Mouse (Mus musculus) lung, embryonic 15.5 days (tissue): ENCODE results near the gene Palld. TPM values are rescaled to one million over a fixed set of nuclear protein-coding genes. Genes with fewer than 3 reads are reported as not detected.

ENCODE experiments used
- ATAC-seq: fragments of 200-750 bp; cut with Nextera tagmentation; 2 replicates; pipeline ENCODE4 v1.8.0; 2017; ENCODE audit warnings: moderate number of reproducible peaks, borderline replicate concordance; ENCODE audit not compliant: low FRiP score, low TSS enrichment; ENCODE audit errors: extremely low read depth
- H3K27ac ChIP-seq: fragments of 300-500 bp; sonication (generic); 2 replicates; pipeline ENCODE4 v1.5.1; 2015; ENCODE audit warnings: moderate library complexity, mild to moderate bottlenecking, inconsistent platforms
- H3K27me3 ChIP-seq: fragments of 300-500 bp; sonication (generic); 2 replicates; pipeline ENCODE4 v1.6.1; 2015; ENCODE audit warnings: inconsistent platforms
- H3K36me3 ChIP-seq: fragments of 300-500 bp; sonication (generic); 2 replicates; pipeline ENCODE4 v1.6.1; 2015; ENCODE audit warnings: inconsistent platforms
- H3K4me1 ChIP-seq: fragments of 300-500 bp; sonication (generic); 2 replicates; pipeline ENCODE4 v1.6.1; 2015; ENCODE audit warnings: inconsistent platforms
- H3K4me2 ChIP-seq: fragments of 300-500 bp; sonication (generic); 2 replicates; pipeline ENCODE4 v1.6.1; 2015; ENCODE audit warnings: inconsistent platforms, mild to moderate bottlenecking, moderate library complexity
- H3K4me3 ChIP-seq: fragments of 300-500 bp; sonication (generic); 2 replicates; pipeline ENCODE4 v1.5.1; 2015; ENCODE audit warnings: mild to moderate bottlenecking, inconsistent platforms
- H3K9ac ChIP-seq: fragments of 300-500 bp; sonication (generic); 2 replicates; pipeline ENCODE4 v1.6.1; 2015; ENCODE audit warnings: inconsistent platforms
- H3K9me3 ChIP-seq: fragments of 300-500 bp; sonication (generic); 2 replicates; pipeline ENCODE4 v1.6.1; 2016; ENCODE audit warnings: inconsistent platforms
- WGBS: fragments of 180-500 bp; shearing (Covaris S2); methylation state at CpG from one replicate; pipeline ENCODE4 v1.1.7; 2015; 5-methylcytosine and 5-hydroxymethylcytosine counted together
- polyA plus RNA-seq: library from polyadenylated mRNA; unstranded; fragments of >200 nt; fragmentation: Nextera tagmentation; extraction: Ambion mirVana; gene quantifications from 2 replicates; pipeline ENCODE4 v1.2.1, GENCODE M21; 2015

The Palld gene
- polyA plus RNA-seq, result 93.5 and 96.5 TPM in 2 replicates

GRCm38 (mm10) chr8:61902521-61902920 is at the start of gene Palld:
Gene Palld (minus strand): TSS chr8:61902690.
- Histone ChIP-seq H3K9ac (no peak within 1 kb of the TSS), H3K4me2 (no peak within 1 kb of the TSS), H3K27me3 (no peaks in the 10 kb centered on the region), H3K4me3 (no peak within 1 kb of the TSS), H3K36me3 (no peaks in the 10 kb centered on the region), H3K27ac (no peak within 1 kb of the TSS), H3K4me1 (no peaks in the 10 kb centered on the region), H3K9me3 (no peaks in the 10 kb centered on the region)
- 76% methylated on average over 5 of the region's 5 CpGs for WGBS
- no peak for ATAC-seq

- no peaks in the 10 kb centered on the region for H3K27me3 ChIP-seq
- H3K36me3 ChIP-seq, result no peaks in the 10 kb centered on the region
- no peak overlapping the region for H3K9ac ChIP-seq
- H3K4me2 ChIP-seq, result no peak overlapping the region
- H3K4me1 ChIP-seq, result no peaks in the 10 kb centered on the region
- H3K4me3 ChIP-seq, result no peak overlapping the region
- 66% methylated on average over 2 of the region's 2 CpGs for WGBS
- H3K27ac ChIP-seq, result no peak overlapping the region
- no peaks in the 10 kb centered on the region for H3K9me3 ChIP-seq
- no peak for ATAC-seq
Measured at GRCm38 (mm10) chr8:61937576-61937975, 35.1 kb upstream of the Palld start.

DNA sequence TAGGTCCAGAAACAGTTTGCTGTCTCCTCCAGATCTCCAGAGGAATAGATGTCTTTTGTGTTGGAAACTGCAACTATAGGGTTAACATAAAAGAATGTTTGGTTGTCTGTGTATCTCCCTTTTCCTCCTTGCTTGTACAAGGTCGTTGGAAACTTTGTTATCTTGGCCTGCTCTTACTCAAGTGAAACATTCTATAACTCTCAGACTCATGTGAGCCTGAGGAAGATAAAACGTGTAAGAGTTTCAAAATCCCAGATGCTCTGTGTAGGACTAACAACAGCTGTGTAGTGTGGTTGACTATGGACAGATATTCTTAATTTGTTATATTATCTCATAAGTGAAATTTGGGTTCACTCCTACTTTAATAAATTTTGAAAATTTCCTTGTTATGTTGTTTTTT is 30.8 kb upstream of the Palld start:
- WGBS, result 3% methylated on average over 2 of the region's 2 CpGs
- Histone ChIP-seq H3K9me3 (no peaks in the 10 kb centered on the region), H3K4me1 (no peaks in the 10 kb centered on the region), H3K9ac (no peak overlapping the region), H3K27ac (no peak overlapping the region), H3K4me2 (no peak overlapping the region), H3K36me3 (no peaks in the 10 kb centered on the region), H3K4me3 (no peak overlapping the region), H3K27me3 (no peaks in the 10 kb centered on the region)
- no peak for ATAC-seq

DNA sequence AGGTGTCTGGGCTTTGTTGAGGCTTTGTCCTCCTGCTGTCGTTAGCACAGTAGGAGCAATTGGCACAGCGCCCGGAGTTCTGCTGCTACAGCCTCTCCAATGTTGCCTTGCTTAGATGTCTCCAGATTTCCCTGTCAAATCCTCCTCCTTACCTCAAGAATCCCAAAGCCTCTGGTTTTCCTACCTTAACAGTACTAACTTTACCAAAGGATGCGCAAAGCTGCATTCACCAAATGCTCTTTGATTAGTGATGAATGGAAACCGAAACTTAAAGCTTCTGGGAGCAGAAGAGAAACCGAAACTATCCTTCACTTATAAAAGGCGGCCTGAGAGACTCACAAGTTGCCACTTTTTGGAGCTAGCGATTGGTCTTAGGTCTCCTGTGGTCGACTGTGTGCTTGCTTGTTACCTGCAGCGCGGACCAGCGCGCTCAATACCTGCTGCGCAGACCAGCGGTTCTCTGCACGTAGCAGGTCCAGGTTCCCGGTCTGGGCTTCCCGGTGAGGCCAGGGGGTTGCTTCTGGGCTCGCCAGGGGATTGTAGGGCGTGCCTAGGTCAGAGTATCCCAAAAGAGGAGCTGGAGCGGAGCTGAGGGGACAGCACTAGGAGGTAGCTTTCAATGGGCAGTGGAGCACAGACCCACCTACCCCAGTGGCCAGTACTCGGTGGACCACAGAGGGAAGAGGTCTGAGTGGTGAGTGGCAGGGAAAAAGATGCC is 25.4 kb upstream of the Palld start, which contains the start of gene Ddx60:
Gene Ddx60, plus strand, starts transcription at position 311 of the 718 bp plus-strand sequence.
- no peaks in the 10 kb centered on the region for H3K9me3 ChIP-seq
- H3K36me3 ChIP-seq, result no peaks in the 10 kb centered on the region
- ATAC-seq, result peak; percentile 73; the same call in 1 of the 2 replicates
- no peak within 1 kb of the TSS for H3K27ac ChIP-seq
- 7% methylated on average over 22 of the region's 22 CpGs for WGBS
- no peaks in the 10 kb centered on the region for H3K27me3 ChIP-seq
- H3K4me3 ChIP-seq, result peak within 1 kb of the TSS; percentile 63
- H3K4me1 ChIP-seq, result no peaks in the 10 kb centered on the region
- peak within 1 kb of the TSS; percentile 80 for H3K4me2 ChIP-seq
- peak within 1 kb of the TSS; percentile 51 for H3K9ac ChIP-seq

- WGBS, result 83% methylated on average over 1 of the region's 1 CpGs
- no peak overlapping the region for H3K27ac ChIP-seq
- no peak for ATAC-seq
- no peak overlapping the region for H3K4me2 ChIP-seq
- H3K9me3 ChIP-seq, result no peaks in the 10 kb centered on the region
- no peaks in the 10 kb centered on the region for H3K36me3 ChIP-seq
- H3K4me3 ChIP-seq, result no peak overlapping the region
- no peaks in the 10 kb centered on the region for H3K27me3 ChIP-seq
- H3K4me1 ChIP-seq, result no peaks in the 10 kb centered on the region
- no peak overlapping the region for H3K9ac ChIP-seq
Measured at GRCm38 (mm10) chr8:61924518-61924917, 22.0 kb upstream of the Palld start.

DNA sequence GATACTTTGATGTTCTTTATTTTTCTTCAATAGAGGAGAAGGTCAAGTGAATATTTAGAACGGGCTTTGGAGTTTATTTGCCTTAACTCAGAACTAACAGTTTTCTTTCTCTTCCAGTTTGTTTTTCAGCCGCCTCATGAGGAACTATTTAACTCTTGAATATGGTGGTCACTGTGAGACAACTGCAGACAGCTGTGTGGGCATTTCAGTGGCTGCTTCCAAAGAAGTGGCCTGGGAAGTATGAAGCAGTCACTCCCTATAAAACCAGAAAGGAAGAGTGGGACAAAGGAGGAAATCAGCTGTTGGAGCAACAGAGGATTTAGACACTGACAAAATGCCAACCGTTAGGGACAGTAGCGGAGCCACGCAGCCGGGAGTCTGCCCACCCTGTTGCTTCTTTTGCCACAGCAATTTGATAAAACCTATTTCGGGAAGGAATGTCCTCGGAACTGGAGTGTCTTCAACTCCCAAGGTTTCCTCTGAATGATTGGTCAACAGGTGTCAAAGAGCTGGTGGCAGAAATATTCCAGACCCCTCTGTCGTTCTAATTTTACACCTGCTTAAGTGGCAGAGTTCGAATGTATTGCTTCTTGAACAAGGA is 19.1 kb upstream of the Palld start:
- Histone ChIP-seq H3K4me1 (no peaks in the 10 kb centered on the region), H3K4me2 (no peak overlapping the region), H3K9ac (no peak overlapping the region), H3K27ac (no peak overlapping the region), H3K9me3 (no peaks in the 10 kb centered on the region), H3K4me3 (no peak overlapping the region), H3K36me3 (no peaks in the 10 kb centered on the region), H3K27me3 (no peaks in the 10 kb centered on the region)
- 59% methylated on average over 10 of the region's 10 CpGs for WGBS
- ATAC-seq, result no peak

DNA sequence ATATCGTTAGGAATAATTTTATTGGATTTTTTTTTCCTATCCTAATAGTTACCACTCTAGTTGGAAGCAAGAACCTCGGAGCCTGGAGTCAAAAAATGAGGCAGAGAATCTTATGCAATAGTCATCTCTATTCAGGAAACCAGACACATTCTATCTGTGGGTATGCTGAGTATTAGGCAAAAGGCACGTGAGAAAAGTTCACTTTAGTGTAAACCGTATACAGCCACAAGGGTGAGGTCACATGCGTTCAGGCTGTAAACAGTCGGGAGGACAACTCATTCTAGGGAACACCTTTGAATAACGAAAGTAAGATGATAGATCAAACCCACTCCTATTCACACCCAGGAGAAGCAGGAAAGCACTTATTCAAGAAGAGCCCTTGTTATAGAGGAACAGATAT is 17.9 kb upstream of the Palld start:
- no peak for ATAC-seq
- H3K27ac ChIP-seq, result no peak overlapping the region
- no peaks in the 10 kb centered on the region for H3K9me3 ChIP-seq
- H3K9ac ChIP-seq, result no peak overlapping the region
- no peak overlapping the region for H3K4me3 ChIP-seq
- H3K27me3 ChIP-seq, result no peaks in the 10 kb centered on the region
- H3K4me1 ChIP-seq, result no peaks in the 10 kb centered on the region
- WGBS, result 62% methylated on average over 7 of the region's 7 CpGs
- H3K36me3 ChIP-seq, result no peaks in the 10 kb centered on the region
- no peak overlapping the region for H3K4me2 ChIP-seq

GRCm38 (mm10) chr8:61919145-61919788 is 16.8 kb upstream of the Palld start:
- no peak overlapping the region for H3K4me2 ChIP-seq
- H3K27ac ChIP-seq, result no peak overlapping the region
- 90% methylated on average over 2 of the region's 2 CpGs for WGBS

DNA sequence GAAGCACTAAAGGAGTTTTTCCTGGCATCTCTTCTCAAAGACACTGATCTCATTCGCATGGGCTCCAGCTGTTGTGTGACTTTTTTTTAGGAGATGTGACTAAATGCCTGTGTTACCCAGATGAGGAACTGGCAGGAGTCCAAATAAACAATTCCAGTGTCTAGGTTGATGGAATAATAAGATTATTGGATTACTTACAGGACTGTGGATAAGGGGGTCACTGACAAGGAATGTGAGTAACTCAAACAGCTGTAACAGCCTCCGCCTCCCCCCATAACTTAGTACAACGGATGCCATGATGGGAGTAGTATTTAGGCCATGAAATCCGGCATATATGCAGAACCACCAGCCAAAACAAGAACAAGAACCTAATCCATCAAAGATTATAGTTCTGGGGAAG is 14.8 kb upstream of the Palld start:
- Histone ChIP-seq H3K9ac (no peak overlapping the region), H3K36me3 (no peaks in the 10 kb centered on the region), H3K27ac (no peak overlapping the region), H3K9me3 (no peaks in the 10 kb centered on the region), H3K4me3 (no peak overlapping the region), H3K4me2 (no peak overlapping the region), H3K27me3 (no peaks in the 10 kb centered on the region), H3K4me1 (no peaks in the 10 kb centered on the region)
- ATAC-seq, result no peak
- WGBS, result 60% methylated on average over 4 of the region's 4 CpGs

More at GRCm38 (mm10) chr8:61919145-61919788, 16.8 kb upstream of the Palld start:
- H3K4me3 ChIP-seq, result no peak overlapping the region
- no peaks in the 10 kb centered on the region for H3K27me3 ChIP-seq
- no peaks in the 10 kb centered on the region for H3K9me3 ChIP-seq
- H3K4me1 ChIP-seq, result no peaks in the 10 kb centered on the region
- no peak for ATAC-seq
- no peaks in the 10 kb centered on the region for H3K36me3 ChIP-seq
- no peak overlapping the region for H3K9ac ChIP-seq

GRCm38 (mm10) chr8:61913957-61914356 is 11.5 kb upstream of the Palld start:
- Histone ChIP-seq H3K36me3 (no peaks in the 10 kb centered on the region), H3K4me2 (no peak overlapping the region), H3K9me3 (no peaks in the 10 kb centered on the region), H3K9ac (no peak overlapping the region), H3K27me3 (no peaks in the 10 kb centered on the region), H3K4me1 (peaks cover 4% of the 10 kb centered on the region; the same call in 1 of the 2 replicates), H3K27ac (no peak overlapping the region), H3K4me3 (no peak overlapping the region)
- ATAC-seq, result no peak
- WGBS, result 57% methylated on average over 9 of the region's 9 CpGs

GRCm38 (mm10) chr8:61912817-61913216 is 10.3 kb upstream of the Palld start:
- no peak overlapping the region for H3K4me2 ChIP-seq
- H3K9me3 ChIP-seq, result no peaks in the 10 kb centered on the region
- no peak overlapping the region for H3K4me3 ChIP-seq
- H3K27me3 ChIP-seq, result no peaks in the 10 kb centered on the region
- H3K9ac ChIP-seq, result no peak overlapping the region
- H3K27ac ChIP-seq, result no peak overlapping the region
- 87% methylated on average over 5 of the region's 5 CpGs for WGBS
- peaks cover 12% of the 10 kb centered on the region; the same call in 1 of the 2 replicates for H3K4me1 ChIP-seq
- no peaks in the 10 kb centered on the region for H3K36me3 ChIP-seq
- ATAC-seq, result no peak

- Histone ChIP-seq H3K36me3 (no peaks in the 10 kb centered on the region), H3K4me2 (no peak overlapping the region), H3K9me3 (no peaks in the 10 kb centered on the region), H3K9ac (no peak overlapping the region), H3K4me3 (no peak overlapping the region), H3K27ac (no peak overlapping the region), H3K27me3 (no peaks in the 10 kb centered on the region), H3K4me1 (peaks cover 12% of the 10 kb centered on the region; the same call in 1 of the 2 replicates)
- no peak for ATAC-seq
- WGBS, result 83% methylated on average over 3 of the region's 3 CpGs
Measured at GRCm38 (mm10) chr8:61909313-61909712, 6.8 kb upstream of the Palld start.
